Mouse (Mus musculus) heart, embryonic 13.5 days (tissue): Measurements from ENCODE around the gene Cyp3a13. TPM values are rescaled to one million over a fixed set of nuclear protein-coding genes. Genes with fewer than 3 reads are reported as not detected.

Source experiments
- ATAC-seq: fragments of 200-750 bp; cut with Nextera tagmentation; 2 replicates; pipeline ENCODE4 v1.8.0; 2017; ENCODE audit warnings: moderate TSS enrichment; ENCODE audit not compliant: insufficient number of reproducible peaks, low FRiP score, low TSS enrichment; ENCODE audit errors: extremely low read depth
- H3K27ac ChIP-seq: fragments of 300-500 bp; sonication (generic); replicated peaks from 2 replicates; pipeline ENCODE4 v1.5.1; 2015; ENCODE audit warnings: moderate library complexity, mild to moderate bottlenecking, inconsistent platforms
- H3K27me3 ChIP-seq: fragments of 300-500 bp; sonication (generic); replicated peaks from 2 replicates; pipeline ENCODE4 v1.6.1; 2015; ENCODE audit warnings: mild to moderate bottlenecking, inconsistent platforms
- H3K36me3 ChIP-seq: fragments of 300-500 bp; sonication (generic); 2 replicates; pipeline ENCODE4 v1.6.1; 2015; ENCODE audit warnings: mild to moderate bottlenecking, inconsistent platforms
- H3K4me1 ChIP-seq: fragments of 300-500 bp; sonication (generic); 2 replicates; pipeline ENCODE4 v1.6.1; 2015; ENCODE audit warnings: inconsistent platforms
- H3K4me2 ChIP-seq: fragments of 300-500 bp; sonication (generic); 2 replicates; pipeline ENCODE4 v1.6.1; 2015; ENCODE audit warnings: inconsistent platforms, mild to moderate bottlenecking, moderate library complexity
- H3K4me3 ChIP-seq: fragments of 300-500 bp; sonication (generic); 2 replicates; pipeline ENCODE4 v1.5.1; 2015; ENCODE audit warnings: moderate library complexity, mild to moderate bottlenecking, inconsistent platforms
- H3K9ac ChIP-seq: fragments of 300-500 bp; sonication (generic); 2 replicates; pipeline ENCODE4 v1.6.1; 2015; ENCODE audit warnings: inconsistent platforms, mild to moderate bottlenecking, moderate library complexity
- H3K9me3 ChIP-seq: fragments of 300-500 bp; sonication (generic); 2 replicates; pipeline ENCODE4 v1.6.1; 2016; ENCODE audit warnings: inconsistent platforms
- WGBS: fragments of 180-500 bp; shearing (Covaris S2); methylation state at CpG from one replicate; pipeline ENCODE4 v1.1.7; 2015; ENCODE audit warnings: mixed read lengths; 5-methylcytosine and 5-hydroxymethylcytosine counted together
- polyA plus RNA-seq: library from polyadenylated mRNA; unstranded; fragments of >200 nt; fragmentation: Nextera tagmentation; extraction: Ambion mirVana; gene quantifications from 2 replicates; pipeline ENCODE4 v1.2.1, GENCODE M21; 2015

The Cyp3a13 gene
- polyA plus RNA-seq, 1 experiment from 2014 or later, result not detected

DNA sequence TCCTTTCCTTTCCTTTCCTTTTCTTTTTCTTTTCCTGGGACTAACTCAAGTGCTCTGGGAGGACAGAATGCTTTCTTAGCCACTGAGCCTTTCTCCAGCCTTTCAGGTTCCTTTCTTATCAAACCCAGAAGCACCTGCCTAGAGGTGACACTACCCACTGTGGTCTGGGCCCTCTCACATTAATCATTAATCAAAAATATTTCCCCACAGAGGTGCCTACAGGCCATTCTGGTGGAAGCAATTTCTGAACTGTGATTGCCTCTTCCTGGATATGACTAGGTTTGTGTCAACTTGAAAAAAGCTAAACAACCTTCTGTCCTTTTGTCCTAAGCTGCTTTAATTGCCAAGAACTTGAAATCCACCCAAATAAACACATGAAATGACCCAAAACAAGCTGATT lies 752 bp upstream of the Cyp3a13 start:
- no peak overlapping the region for H3K9ac ChIP-seq

DNA sequence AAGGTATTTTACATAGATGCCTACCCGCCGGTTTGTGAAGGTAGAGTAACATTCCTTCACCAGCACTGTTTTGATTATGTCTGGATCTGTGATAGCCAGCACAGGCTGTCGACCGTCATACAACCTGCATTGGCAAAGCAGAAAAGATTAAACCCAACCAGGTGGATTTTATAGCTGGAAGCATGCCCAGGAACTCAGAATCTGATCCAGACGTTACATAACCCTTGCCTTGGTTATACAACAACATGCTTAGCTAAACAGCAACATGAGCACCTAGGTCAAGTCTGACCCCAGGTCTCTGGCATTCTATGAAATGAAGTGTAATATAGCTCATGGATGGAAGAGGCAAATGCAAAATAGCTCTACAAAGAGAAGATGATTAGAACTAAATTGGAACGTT lies 5.9 kb downstream of the Cyp3a13 start:
- Histone ChIP-seq H3K4me1 (no peaks in the 10 kb centered on the region), H3K27me3 (0 out of 2 replicates have a peak, but pooled peaks cover 4% of the 10 kb centered on the region), H3K36me3 (no peaks in the 10 kb centered on the region), H3K9ac (no peak overlapping the region), H3K4me2 (no peak overlapping the region), H3K4me3 (no peak overlapping the region), H3K27ac (no peak overlapping the region), H3K9me3 (no peaks in the 10 kb centered on the region)
- no peak for ATAC-seq
- 64% methylated on average over 6 of the region's 6 CpGs for WGBS

More for the DNA sequence above, 752 bp upstream of the Cyp3a13 start:
- ATAC-seq, result no peak
- Histone ChIP-seq H3K36me3 (no peaks in the 10 kb centered on the region), H3K4me1 (no peaks in the 10 kb centered on the region), H3K9me3 (no peaks in the 10 kb centered on the region), H3K4me2 (no peak overlapping the region), H3K4me3 (no peak overlapping the region), H3K27me3 (no peaks in the 10 kb centered on the region), H3K27ac (no peak overlapping the region)

DNA sequence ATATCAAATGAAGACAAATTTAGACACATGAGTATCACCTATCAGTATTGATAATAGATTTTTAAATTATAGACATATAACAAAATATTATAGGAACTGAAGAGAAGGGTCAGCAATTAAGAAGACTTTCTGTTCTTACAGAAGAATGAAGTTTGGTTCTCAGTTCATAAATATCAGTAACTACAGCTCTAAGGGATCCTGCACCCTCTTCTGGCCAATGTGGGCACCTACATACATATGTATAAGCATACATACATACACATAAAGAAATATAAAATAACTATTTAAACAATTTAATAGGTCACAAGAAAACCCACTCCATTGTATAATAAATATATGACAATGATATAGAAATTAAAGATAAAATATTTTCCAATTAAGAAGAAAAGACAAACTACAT lies 6.9 kb downstream of the Cyp3a13 start:
- Histone ChIP-seq H3K9me3 (no peaks in the 10 kb centered on the region), H3K36me3 (no peaks in the 10 kb centered on the region), H3K4me2 (no peak overlapping the region), H3K4me3 (no peak overlapping the region), H3K4me1 (no peaks in the 10 kb centered on the region), H3K9ac (no peak overlapping the region), H3K27ac (no peak overlapping the region), H3K27me3 (0 out of 2 replicates have a peak, but pooled peaks cover 4% of the 10 kb centered on the region)
- no peak for ATAC-seq

DNA sequence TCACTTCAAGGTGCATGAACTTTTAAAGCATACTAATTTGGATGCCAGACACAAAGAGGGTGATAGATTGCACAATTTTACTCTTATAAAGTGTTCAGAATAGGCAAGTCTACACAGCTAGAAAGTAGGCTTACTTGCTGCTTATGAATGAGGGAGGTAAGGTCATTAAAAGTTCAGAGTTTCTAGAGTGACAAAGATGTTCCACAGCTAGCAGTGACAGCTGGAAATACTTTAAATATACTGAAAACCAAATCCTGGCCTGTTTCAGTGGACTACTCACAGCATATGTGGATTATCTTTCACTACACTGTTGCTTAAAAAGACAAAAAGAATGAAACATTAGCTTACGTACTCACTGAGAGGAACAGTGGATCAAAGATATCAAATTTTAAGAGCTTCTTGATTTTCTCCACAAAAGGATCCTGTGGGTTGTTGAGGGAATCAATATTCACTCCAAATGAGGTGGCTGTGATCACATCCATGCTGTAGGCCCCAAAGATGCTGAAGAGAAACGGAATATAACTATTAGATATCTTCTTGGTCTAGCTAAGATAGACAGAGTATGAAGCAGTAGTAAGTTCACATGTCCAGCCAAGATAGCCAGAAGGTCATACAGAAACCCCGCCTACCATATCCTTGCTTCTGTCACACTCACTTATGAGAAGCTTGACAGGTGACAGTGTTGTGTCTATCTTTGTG lies 11.7 kb downstream of the Cyp3a13 start:
- Histone ChIP-seq H3K9ac (no peak overlapping the region), H3K36me3 (no peaks in the 10 kb centered on the region), H3K4me3 (no peak overlapping the region), H3K9me3 (no peaks in the 10 kb centered on the region), H3K4me2 (no peak overlapping the region), H3K27me3 (no peaks in the 10 kb centered on the region), H3K27ac (no peak overlapping the region), H3K4me1 (no peaks in the 10 kb centered on the region)
- ATAC-seq, result no peak
- 64% methylated on average over 3 of the region's 3 CpGs for WGBS

DNA sequence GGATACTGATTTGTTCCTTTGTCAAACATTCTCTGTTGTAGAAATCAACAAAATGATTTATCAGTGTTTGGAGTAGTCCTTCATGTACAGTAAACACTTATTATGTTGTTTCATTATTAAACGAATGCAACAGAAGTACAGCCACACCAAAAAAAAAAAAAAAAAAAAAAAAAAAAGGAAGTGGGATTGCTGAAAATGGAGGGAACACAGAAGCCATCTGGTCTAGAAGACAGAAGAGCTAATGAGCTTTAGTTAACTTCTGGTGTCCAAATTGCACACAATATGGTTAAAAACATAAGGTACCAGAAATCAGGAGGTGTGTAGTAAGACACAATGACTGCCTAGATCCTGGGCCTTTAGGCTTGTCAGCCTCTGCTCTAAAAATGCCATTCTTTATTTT lies 23.6 kb downstream of the Cyp3a13 start:
- Histone ChIP-seq H3K36me3 (no peaks in the 10 kb centered on the region), H3K4me3 (no peak overlapping the region), H3K9me3 (no peaks in the 10 kb centered on the region), H3K4me2 (no peak overlapping the region), H3K27ac (no peak overlapping the region), H3K27me3 (0 out of 2 replicates have a peak, but pooled peaks cover 9% of the 10 kb centered on the region), H3K9ac (no peak overlapping the region), H3K4me1 (no peaks in the 10 kb centered on the region)
- no peak for ATAC-seq
- 58% methylated on average over 1 of the region's 1 CpGs for WGBS

DNA sequence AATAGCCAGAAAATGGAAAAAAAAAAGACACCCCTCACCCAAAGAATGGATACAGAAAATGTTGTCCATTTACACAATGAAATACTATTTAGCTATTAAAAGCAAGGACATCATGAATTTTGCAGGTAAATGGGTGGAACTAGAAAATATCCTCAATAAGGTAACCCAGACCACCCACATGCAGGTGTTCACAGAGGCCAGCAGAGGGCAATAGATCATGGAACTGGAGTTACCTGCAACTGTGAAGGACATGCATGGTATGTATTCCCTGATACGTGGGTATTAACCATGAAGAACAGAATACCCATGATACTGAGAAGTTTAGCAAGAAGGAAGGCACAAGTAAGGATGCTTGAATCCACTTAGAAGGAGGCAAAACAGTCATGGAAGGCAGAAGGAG lies 28.5 kb downstream of the Cyp3a13 start:
- H3K27me3 ChIP-seq, result peaks cover 14% of the 10 kb centered on the region; the same call in 1 of the 2 replicates
- no peak overlapping the region for H3K4me2 ChIP-seq
- no peak overlapping the region for H3K27ac ChIP-seq
- no peak overlapping the region for H3K9ac ChIP-seq
- no peaks in the 10 kb centered on the region for H3K9me3 ChIP-seq
- H3K4me3 ChIP-seq, result no peak overlapping the region
- no peaks in the 10 kb centered on the region for H3K36me3 ChIP-seq
- WGBS, result 58% methylated on average over 1 of the region's 1 CpGs
- H3K4me1 ChIP-seq, result no peaks in the 10 kb centered on the region
- no peak for ATAC-seq

DNA sequence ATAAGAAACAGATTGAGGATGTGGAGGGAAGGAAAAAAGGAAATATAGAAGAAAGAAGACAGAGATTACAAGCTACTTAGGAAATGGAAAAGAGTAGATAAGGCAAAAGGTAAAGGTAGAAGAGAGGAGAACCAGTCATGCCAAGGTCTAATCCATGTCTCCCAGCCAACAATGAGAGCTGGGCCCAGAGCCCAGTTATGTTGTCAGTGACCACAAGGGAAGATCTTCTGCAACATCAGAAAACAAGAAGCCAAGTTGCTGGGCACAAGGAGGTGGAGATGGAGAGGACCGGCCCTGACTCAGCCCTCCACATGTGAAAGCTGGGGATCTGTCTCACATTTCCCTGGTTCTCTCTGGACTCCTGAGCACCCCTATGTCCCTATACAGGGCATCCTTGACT lies 33.8 kb downstream of the Cyp3a13 start:
- Histone ChIP-seq H3K9ac (no peak overlapping the region), H3K4me1 (peaks cover 12% of the 10 kb centered on the region), H3K27ac (no peak overlapping the region), H3K27me3 (peaks cover 4% of the 10 kb centered on the region; the same call in 1 of the 2 replicates), H3K4me2 (no peak overlapping the region), H3K4me3 (no peak overlapping the region), H3K36me3 (no peaks in the 10 kb centered on the region), H3K9me3 (no peaks in the 10 kb centered on the region)
- no peak for ATAC-seq
- 89% methylated on average over 1 of the region's 1 CpGs for WGBS

DNA sequence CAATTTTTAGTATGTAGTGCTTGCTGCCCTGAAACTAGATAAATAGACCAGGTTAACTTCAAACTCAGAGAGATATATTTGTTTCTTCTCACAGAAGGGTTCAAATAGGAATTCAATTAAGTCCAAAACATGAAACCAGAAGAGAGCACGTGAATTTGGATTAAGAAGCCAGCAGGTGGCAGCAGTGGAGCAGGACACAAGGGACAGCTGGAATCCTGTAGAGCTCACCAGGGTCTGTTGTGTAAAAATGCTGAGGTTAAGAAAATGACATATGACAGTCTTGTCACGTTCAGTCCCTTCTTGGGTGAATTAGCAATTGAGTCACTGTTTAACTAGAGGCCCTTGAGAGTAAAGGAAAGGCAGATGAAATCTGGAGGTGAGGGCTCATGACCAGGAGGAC lies 35.5 kb downstream of the Cyp3a13 start:
- H3K4me3 ChIP-seq, result no peak overlapping the region
- H3K36me3 ChIP-seq, result no peaks in the 10 kb centered on the region
- 5% methylated on average over 2 of the region's 2 CpGs for WGBS
- H3K27me3 ChIP-seq, result peaks cover 4% of the 10 kb centered on the region; the same call in 1 of the 2 replicates
- ATAC-seq, result no peak
- no peaks in the 10 kb centered on the region for H3K9me3 ChIP-seq
- peaks cover 18% of the 10 kb centered on the region for H3K4me1 ChIP-seq
- H3K4me2 ChIP-seq, result no peak overlapping the region
- H3K27ac ChIP-seq, result no peak overlapping the region
- no peak overlapping the region for H3K9ac ChIP-seq

DNA sequence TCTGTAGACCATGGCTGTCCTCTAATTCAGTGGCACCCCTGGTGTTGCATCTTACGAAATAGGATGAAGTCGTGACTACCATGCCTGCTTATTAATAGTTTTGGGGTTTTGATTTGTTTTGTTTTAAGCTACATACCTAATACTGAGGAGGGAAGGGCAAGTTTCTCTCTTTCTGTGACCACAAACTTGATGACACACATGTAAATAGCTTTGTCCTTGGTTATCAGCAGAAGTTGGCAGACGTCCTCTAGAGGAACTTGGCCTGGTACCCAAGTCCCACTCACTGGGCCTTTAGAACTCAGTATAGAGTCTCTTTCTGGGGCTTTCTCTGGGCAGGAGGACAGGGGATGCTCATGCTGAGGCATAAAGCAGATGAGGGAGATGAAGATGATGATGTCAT lies 38.1 kb downstream of the Cyp3a13 start:
- H3K4me3 ChIP-seq, result no peak overlapping the region
- no peak overlapping the region for H3K27ac ChIP-seq
- WGBS, result 63% methylated on average over 3 of the region's 3 CpGs
- H3K9me3 ChIP-seq, result no peaks in the 10 kb centered on the region
- no peak overlapping the region for H3K9ac ChIP-seq
- H3K4me2 ChIP-seq, result no peak overlapping the region
- H3K4me1 ChIP-seq, result peaks cover 18% of the 10 kb centered on the region
- no peaks in the 10 kb centered on the region for H3K36me3 ChIP-seq
- no peak for ATAC-seq
- no peaks in the 10 kb centered on the region for H3K27me3 ChIP-seq

DNA sequence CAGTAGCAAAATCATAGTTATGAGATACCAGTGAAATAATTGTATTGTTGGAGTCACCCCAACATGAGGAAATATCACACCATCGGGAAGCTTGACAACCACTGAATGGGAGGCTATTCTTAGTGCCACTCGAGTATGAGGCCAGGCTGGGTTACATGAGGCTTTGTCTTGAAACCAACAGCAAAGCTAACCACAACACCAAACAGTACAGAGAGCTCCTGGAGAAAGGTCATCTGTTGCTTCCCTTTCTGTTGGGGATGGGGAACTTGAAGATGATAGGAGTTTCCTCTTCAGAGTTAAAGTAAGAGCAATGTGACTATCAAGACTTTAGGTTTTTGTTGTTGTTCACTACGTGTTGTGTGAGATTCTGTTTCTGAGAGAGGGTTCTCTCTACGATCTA lies 38.5 kb downstream of the Cyp3a13 start:
- Histone ChIP-seq H3K27ac (no peak overlapping the region), H3K4me3 (no peak overlapping the region), H3K27me3 (no peaks in the 10 kb centered on the region), H3K9me3 (no peaks in the 10 kb centered on the region), H3K4me1 (peaks cover 18% of the 10 kb centered on the region), H3K9ac (no peak overlapping the region), H3K36me3 (no peaks in the 10 kb centered on the region), H3K4me2 (no peak overlapping the region)
- no peak for ATAC-seq
- 51% methylated on average over 4 of the region's 4 CpGs for WGBS

DNA sequence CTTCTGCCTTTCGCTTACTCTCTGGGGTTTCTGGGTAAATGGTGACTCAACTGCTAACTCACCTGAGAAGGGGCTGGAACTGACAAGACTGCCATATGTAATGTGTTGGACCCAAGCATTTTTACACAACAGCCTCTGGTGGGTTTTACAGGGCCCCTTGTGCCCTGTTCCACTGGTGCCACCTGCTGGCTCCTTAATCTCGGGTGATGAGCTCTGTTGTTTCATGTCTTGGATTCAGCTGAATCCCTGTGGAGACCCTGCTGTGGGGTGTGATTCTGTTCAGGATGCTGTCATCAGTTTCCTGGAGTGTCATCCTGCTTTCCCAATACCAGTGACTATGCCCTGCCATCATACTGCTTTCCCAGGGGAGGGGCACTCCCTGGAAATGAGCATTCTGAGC lies 43.6 kb downstream of the Cyp3a13 start:
- 45% methylated on average over 2 of the region's 2 CpGs for WGBS
- H3K4me2 ChIP-seq, result no peak overlapping the region
- H3K4me1 ChIP-seq, result peaks cover 6% of the 10 kb centered on the region
- no peak overlapping the region for H3K4me3 ChIP-seq
- no peak for ATAC-seq
- no peaks in the 10 kb centered on the region for H3K27me3 ChIP-seq
- no peaks in the 10 kb centered on the region for H3K36me3 ChIP-seq
- H3K9ac ChIP-seq, result no peak overlapping the region
- no peak overlapping the region for H3K27ac ChIP-seq
- H3K9me3 ChIP-seq, result no peaks in the 10 kb centered on the region

DNA sequence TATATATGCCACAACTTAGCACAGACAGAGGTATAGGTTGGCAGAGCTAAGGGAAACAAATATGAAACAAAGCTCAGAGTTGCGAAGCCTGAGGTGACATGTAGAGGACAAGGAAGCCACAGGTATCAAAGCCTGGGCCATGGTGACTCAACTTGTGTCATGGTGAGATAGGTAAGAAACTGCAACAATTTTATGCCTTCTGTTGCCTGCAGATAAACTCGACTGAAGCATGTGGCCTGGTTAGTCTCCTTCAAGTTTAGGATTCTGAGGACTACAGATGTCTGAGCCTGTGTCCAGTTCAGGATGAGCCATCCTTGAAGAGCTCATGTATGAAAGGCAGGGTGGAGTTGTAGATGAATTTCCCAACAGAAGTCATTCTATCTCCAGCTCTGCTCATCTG lies 46.4 kb downstream of the Cyp3a13 start:
- Histone ChIP-seq H3K36me3 (no peaks in the 10 kb centered on the region), H3K27ac (no peak overlapping the region), H3K4me1 (no peaks in the 10 kb centered on the region), H3K4me2 (no peak overlapping the region), H3K27me3 (no peaks in the 10 kb centered on the region), H3K9me3 (no peaks in the 10 kb centered on the region), H3K9ac (no peak overlapping the region), H3K4me3 (no peak overlapping the region)
- 74% methylated on average over 2 of the region's 2 CpGs for WGBS
- no peak for ATAC-seq
